ENCODE assay signal across 10 mouse cellular contexts in genomic region chr17:55968210-55968609, GRCm38 (mm10). TPM values are rescaled to one million over a fixed set of nuclear protein-coding genes. Genes with fewer than 3 reads are reported as not detected.
A peak's percentile ranks its signal among the peaks of the same experiment; 100 is the strongest.
DNase-seq lines count a peak whose midpoint lies in the region; ATAC-seq and TF ChIP-seq lines count a peak whose summit lies in the region.
"Had no signal": no experiment of that assay in that cellular context is flagged by ENCODE, and none has a peak within 500 bp of the region (broad histone marks: within the 10 kb centered on the region; RNA-seq: fewer than 3 reads in every experiment).

No protein-coding gene starts in this region.

- WGBS in lung, postnatal 0 days = 54% methylated on average over 7 of the region's 7 CpGs
- 31% methylated on average over 7 of the region's 7 CpGs for WGBS in heart, embryonic 16.5 days
- 40% methylated on average over 7 of the region's 7 CpGs for WGBS in hindbrain, embryonic 16.5 days
- WGBS in neural tube, embryonic 13.5 days = 57% methylated on average over 7 of the region's 7 CpGs

- ATAC-seq in lung, postnatal 0 days = 0 out of 2 replicates have a peak, but pooled peaks have one; percentile 19
- peak; percentile 20; the same call in 1 of the 2 replicates for ATAC-seq in heart, embryonic 16.5 days (replicated peaks; ENCODE audit: extremely low read depth, insufficient read depth, low FRiP score)
- 0 out of 2 replicates have a peak, but pooled peaks have one; percentile 4 for ATAC-seq in hindbrain, embryonic 16.5 days
- no peak for ATAC-seq in neural tube, embryonic 13.5 days (ENCODE audit: low read depth)

- TF ChIP-seq EP300 in lung, postnatal 0 days (IDR thresholded peaks at IDR 0.05) = no peak

- H3K9me3 ChIP-seq in lung, postnatal 0 days (ENCODE audit: low read length) = no peaks in the 10 kb centered on the region
- no peaks in the 10 kb centered on the region for H3K9me3 ChIP-seq in heart, embryonic 16.5 days (replicated peaks; ENCODE audit: control insufficient read depth, low read length)
- H3K9me3 ChIP-seq in hindbrain, embryonic 16.5 days (ENCODE audit: control insufficient read depth, low read length) = no peaks in the 10 kb centered on the region
- no peaks in the 10 kb centered on the region for H3K9me3 ChIP-seq in neural tube, embryonic 13.5 days
- H3K9me3 ChIP-seq: limb, embryonic 15.5 days had no signal

- H3K4me2 ChIP-seq in lung, postnatal 0 days (replicated peaks; ENCODE audit: low read depth, low read length) = no peak overlapping the region
- H3K4me2 ChIP-seq in heart, embryonic 16.5 days (ENCODE audit: low read depth, low read length) = no peak overlapping the region
- no peak overlapping the region for H3K4me2 ChIP-seq in hindbrain, embryonic 16.5 days (ENCODE audit: low read length)
- H3K4me2 ChIP-seq in neural tube, embryonic 13.5 days = no peak overlapping the region
- H3K4me2 ChIP-seq: limb, embryonic 15.5 days had no signal

- H3K27ac ChIP-seq in lung, postnatal 0 days (ENCODE audit: low read length) = no peak overlapping the region
- H3K27ac ChIP-seq in heart, embryonic 16.5 days (ENCODE audit: low read length) = 0 out of 2 replicates have a peak overlapping the region, but pooled peaks have one; percentile 25
- no peak overlapping the region for H3K27ac ChIP-seq in hindbrain, embryonic 16.5 days (ENCODE audit: low read depth, low read length)
- peak overlapping the region; percentile 93 for H3K27ac ChIP-seq in neural tube, embryonic 13.5 days (replicated peaks)
- H3K27ac ChIP-seq: limb, embryonic 15.5 days; macrophage had no signal

- TF ChIP-seq CTCF in lung, postnatal 0 days (IDR thresholded peaks at IDR 0.05) = no peak

- H3K27me3 ChIP-seq in lung, postnatal 0 days (replicated peaks; ENCODE audit: insufficient read depth, low read length) = no peaks in the 10 kb centered on the region
- H3K27me3 ChIP-seq in heart, embryonic 16.5 days (ENCODE audit: control insufficient read depth, insufficient read depth, low read length) = peaks cover 19% of the 10 kb centered on the region
- no peaks in the 10 kb centered on the region for H3K27me3 ChIP-seq in hindbrain, embryonic 16.5 days (replicated peaks; ENCODE audit: control insufficient read depth, insufficient read depth, low read length)
- H3K27me3 ChIP-seq in neural tube, embryonic 13.5 days = no peaks in the 10 kb centered on the region

- no peak overlapping the region for H3K4me3 ChIP-seq in lung, postnatal 0 days (ENCODE audit: low read depth, low read length)
- H3K4me3 ChIP-seq in heart, embryonic 16.5 days (ENCODE audit: low read length) = no peak overlapping the region
- no peak overlapping the region for H3K4me3 ChIP-seq in hindbrain, embryonic 16.5 days (ENCODE audit: low read length)
- H3K4me3 ChIP-seq in neural tube, embryonic 13.5 days = no peak overlapping the region
- H3K4me3 ChIP-seq: limb, embryonic 15.5 days had no signal

- no peak overlapping the region for H3K9ac ChIP-seq in lung, postnatal 0 days (replicated peaks; ENCODE audit: low read depth)
- no peak overlapping the region for H3K9ac ChIP-seq in heart, embryonic 16.5 days (ENCODE audit: low read length)
- 0 out of 2 replicates have a peak overlapping the region, but pooled peaks have one; percentile 6 for H3K9ac ChIP-seq in hindbrain, embryonic 16.5 days (ENCODE audit: low read depth, low read length)
- peak overlapping the region; percentile 96; the same call in 1 of the 2 replicates for H3K9ac ChIP-seq in neural tube, embryonic 13.5 days
- H3K9ac ChIP-seq: limb, embryonic 15.5 days had no signal

- no peaks in the 10 kb centered on the region for H3K4me1 ChIP-seq in lung, postnatal 0 days (ENCODE audit: insufficient read depth, low read depth, low read length)
- peaks cover 15% of the 10 kb centered on the region for H3K4me1 ChIP-seq in heart, embryonic 16.5 days (ENCODE audit: control insufficient read depth, insufficient read depth, low read length)
- H3K4me1 ChIP-seq in hindbrain, embryonic 16.5 days (ENCODE audit: control insufficient read depth, insufficient read depth, low read depth, low read length) = peaks cover 26% of the 10 kb centered on the region
- H3K4me1 ChIP-seq in neural tube, embryonic 13.5 days (replicated peaks) = peaks cover 58% of the 10 kb centered on the region

- H3K36me3 ChIP-seq in lung, postnatal 0 days (ENCODE audit: insufficient read depth, low read length) = peaks cover 11% of the 10 kb centered on the region
- H3K36me3 ChIP-seq in heart, embryonic 16.5 days (ENCODE audit: control insufficient read depth, insufficient read depth) = peaks cover 16% of the 10 kb centered on the region
- peaks cover 10% of the 10 kb centered on the region; the same call in 1 of the 2 replicates for H3K36me3 ChIP-seq in hindbrain, embryonic 16.5 days (ENCODE audit: control insufficient read depth, insufficient read depth, low read length)
- peaks cover 54% of the 10 kb centered on the region for H3K36me3 ChIP-seq in neural tube, embryonic 13.5 days

- no peak for DNase-seq in lung, postnatal 0 days (ENCODE audit: low spot score)
- no peak for DNase-seq in lung, postnatal 25 days (ENCODE audit: low spot score)
- DNase-seq in layer of hippocampus, postnatal 36 days = no peak
- no peak for DNase-seq in adrenal gland, postnatal 14 days
- DNase-seq: embryo, embryonic 11 days had no signal

RNA-seq across cellular contexts. Expression of gene Shd, which starts 2.1 kb away (rescaled TPM):
- polyA plus RNA-seq in lung, postnatal 0 days (2015; fragmentation: Nextera tagmentation; extraction: Ambion mirVana) = 3.1 and 3.4 TPM in 2 replicates
- polyA plus RNA-seq in heart, embryonic 16.5 days (2015; fragmentation: Nextera tagmentation; extraction: Ambion mirVana) = 6.6 and 6.9 TPM in 2 replicates
- 177 and 182 TPM in 2 replicates for polyA plus RNA-seq in hindbrain, embryonic 16.5 days (2015; fragmentation: Nextera tagmentation; extraction: Ambion mirVana)
- polyA plus RNA-seq in neural tube, embryonic 13.5 days (2015; fragmentation: Nextera tagmentation; extraction: Ambion mirVana) = 150 and 161 TPM in 2 replicates
- 10 to 100 TPM; 24.4 to 26.8 TPM for total RNA-seq in layer of hippocampus, postnatal 36 days (2021)
- 1.2 and 3.7 TPM in 2 replicates for total RNA-seq in adrenal gland, postnatal 14 days (2021)
- polyA plus RNA-seq: macrophage had no signal

RNA-seq across cellular contexts. Expression of gene Yju2, which starts 9.3 kb away (rescaled TPM):
- 16.8 and 19.2 TPM in 2 replicates for polyA plus RNA-seq in lung, postnatal 0 days (2015; fragmentation: Nextera tagmentation; extraction: Ambion mirVana)
- 18.4 and 19.3 TPM in 2 replicates for polyA plus RNA-seq in heart, embryonic 16.5 days (2015; fragmentation: Nextera tagmentation; extraction: Ambion mirVana)
- polyA plus RNA-seq in hindbrain, embryonic 16.5 days (2015; fragmentation: Nextera tagmentation; extraction: Ambion mirVana) = 20.5 and 23.2 TPM in 2 replicates
- 21.1 and 24.1 TPM in 2 replicates for polyA plus RNA-seq in neural tube, embryonic 13.5 days (2015; fragmentation: Nextera tagmentation; extraction: Ambion mirVana)
- 10 to 100 TPM; 17.4 to 20.5 TPM for total RNA-seq in layer of hippocampus, postnatal 36 days (2021)
- 18.2 and 24.8 TPM in 2 replicates for total RNA-seq in adrenal gland, postnatal 14 days (2021)

RNA-seq across cellular contexts. Expression of gene Ebi3, which starts 15.8 kb away (rescaled TPM):
- polyA plus RNA-seq in lung, postnatal 0 days (2015; fragmentation: Nextera tagmentation; extraction: Ambion mirVana) = 3.1 and 3.3 TPM in 2 replicates
- polyA plus RNA-seq in heart, embryonic 16.5 days (2015; fragmentation: Nextera tagmentation; extraction: Ambion mirVana) = 1.4 and 1.7 TPM in 2 replicates
- polyA plus RNA-seq in hindbrain, embryonic 16.5 days (2015; fragmentation: Nextera tagmentation; extraction: Ambion mirVana) = 6.3 and 7.2 TPM in 2 replicates
- 4.1 and 5.1 TPM in 2 replicates for polyA plus RNA-seq in neural tube, embryonic 13.5 days (2015; fragmentation: Nextera tagmentation; extraction: Ambion mirVana)
- total RNA-seq in layer of hippocampus, postnatal 36 days (2021) = 1 to 10 TPM; 1.1 to 1.2 TPM
- total RNA-seq in adrenal gland, postnatal 14 days (2021) = 1.2 and 1.6 TPM in 2 replicates

RNA-seq across cellular contexts. Expression of gene Fsd1, which starts 18.1 kb away (rescaled TPM):
- polyA plus RNA-seq in lung, postnatal 0 days (2015; fragmentation: Nextera tagmentation; extraction: Ambion mirVana) = 0.36 and 0.37 TPM in 2 replicates
- polyA plus RNA-seq in heart, embryonic 16.5 days (2015; fragmentation: Nextera tagmentation; extraction: Ambion mirVana) = 2.3 and 3.5 TPM in 2 replicates
- polyA plus RNA-seq in hindbrain, embryonic 16.5 days (2015; fragmentation: Nextera tagmentation; extraction: Ambion mirVana) = 227 and 252 TPM in 2 replicates
- polyA plus RNA-seq in neural tube, embryonic 13.5 days (2015; fragmentation: Nextera tagmentation; extraction: Ambion mirVana) = 145 and 165 TPM in 2 replicates
- total RNA-seq in layer of hippocampus, postnatal 36 days (2021) = 10 to 100 TPM; 70.1 to 75.8 TPM
- total RNA-seq in adrenal gland, postnatal 14 days (2021) = 1.6 and 2.9 TPM in 2 replicates
- polyA plus RNA-seq: macrophage had no signal

RNA-seq across cellular contexts. Expression of gene Zfp119b, which starts 18.9 kb away (rescaled TPM):
- polyA plus RNA-seq in lung, postnatal 0 days (2015; fragmentation: Nextera tagmentation; extraction: Ambion mirVana) = 10.0 and 11.0 TPM in 2 replicates
- polyA plus RNA-seq in heart, embryonic 16.5 days (2015; fragmentation: Nextera tagmentation; extraction: Ambion mirVana) = 4.9 and 6.5 TPM in 2 replicates
- polyA plus RNA-seq in hindbrain, embryonic 16.5 days (2015; fragmentation: Nextera tagmentation; extraction: Ambion mirVana) = 6.9 and 8.7 TPM in 2 replicates
- polyA plus RNA-seq in neural tube, embryonic 13.5 days (2015; fragmentation: Nextera tagmentation; extraction: Ambion mirVana) = 9.0 and 9.6 TPM in 2 replicates
- total RNA-seq in layer of hippocampus, postnatal 36 days (2021) = 1 to 10 TPM; 3.4 to 5.4 TPM
- total RNA-seq in adrenal gland, postnatal 14 days (2021) = 4.4 and 5.4 TPM in 2 replicates

Comparison
In these comparisons a context has a peak if more than half of its experiments do, and no peak if none do; other contexts are left out.
1. H3K27ac ChIP-seq: peak in heart, embryonic 16.5 days (single experiment) and neural tube, embryonic 13.5 days (single experiment); none in lung, postnatal 0 days (single experiment) and hindbrain, embryonic 16.5 days (single experiment).
2. H3K9ac ChIP-seq: peak in hindbrain, embryonic 16.5 days (single experiment) and neural tube, embryonic 13.5 days (single experiment); none in lung, postnatal 0 days (single experiment) and heart, embryonic 16.5 days (single experiment).
3. RNA of gene Shd, which starts 2.1 kb away (polyA plus RNA-seq): 177 to 182 TPM in hindbrain, embryonic 16.5 days and 150 to 161 TPM in neural tube, embryonic 13.5 days; 6.6 to 6.9 TPM in heart, embryonic 16.5 days and 3.1 to 3.4 TPM in lung, postnatal 0 days; every median in the first group is over 10 times any median in the second.